In the genomic region with DNA sequence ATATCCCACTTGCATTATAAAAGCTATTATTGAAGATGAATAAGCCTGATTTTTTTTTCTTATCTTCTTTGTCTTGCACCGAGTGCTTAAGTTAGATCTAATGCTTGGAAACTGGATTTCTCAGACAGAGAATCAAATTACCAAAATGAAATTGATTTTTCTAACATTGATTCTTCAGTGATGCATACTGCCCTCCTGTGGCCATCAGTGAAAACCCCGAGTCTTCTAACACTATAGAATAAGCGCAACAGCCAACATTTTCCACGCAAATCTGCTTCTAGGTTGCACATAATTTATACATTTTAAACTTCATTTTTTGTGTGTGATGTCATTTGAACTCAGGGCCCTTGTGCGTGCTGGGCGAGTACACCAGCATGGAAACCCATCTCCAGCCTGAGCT, we compare ENCODE assay signal across 9 mouse cellular contexts. TPM values are rescaled to one million over a fixed set of nuclear protein-coding genes. Genes with fewer than 3 reads are reported as not detected.
DNase-seq lines count a peak whose midpoint lies in the region; ATAC-seq and TF ChIP-seq lines count a peak whose summit lies in the region.
"Had no signal": no experiment of that assay in that cellular context is flagged by ENCODE, and none has a peak within 500 bp of the region (broad histone marks: within the 10 kb centered on the region; RNA-seq: fewer than 3 reads in every experiment).

No protein-coding gene starts in this region.

- TF ChIP-seq POLR2A in lung, adult 2 months (IDR thresholded peaks at IDR 0.05; ENCODE audit: borderline replicate concordance, extremely low read depth, low read depth, low read length): no peak

- H3K4me1 ChIP-seq in forebrain, embryonic 15.5 days: no peaks in the 10 kb centered on the region
- no peaks in the 10 kb centered on the region for H3K4me1 ChIP-seq in forebrain, embryonic 10.5 days
- H3K4me1 ChIP-seq in lung, embryonic 15.5 days: no peaks in the 10 kb centered on the region
- H3K4me1 ChIP-seq in lung, adult 2 months (ENCODE audit: control insufficient read depth, insufficient read depth, low read length): no peaks in the 10 kb centered on the region
- peaks cover 3% of the 10 kb centered on the region; the same call in 1 of the 2 replicates for H3K4me1 ChIP-seq in midbrain, embryonic 15.5 days

- H3K9ac ChIP-seq in forebrain, embryonic 15.5 days (replicated peaks): no peak overlapping the region
- H3K9ac ChIP-seq in lung, embryonic 15.5 days: no peak overlapping the region
- H3K9ac ChIP-seq in midbrain, embryonic 15.5 days: no peak overlapping the region
- H3K9ac ChIP-seq: heart, embryonic 13.5 days had no signal

- H3K9me3 ChIP-seq in forebrain, embryonic 15.5 days: no peaks in the 10 kb centered on the region
- H3K9me3 ChIP-seq in forebrain, embryonic 10.5 days: no peaks in the 10 kb centered on the region
- H3K9me3 ChIP-seq in lung, embryonic 15.5 days: no peaks in the 10 kb centered on the region
- H3K9me3 ChIP-seq in midbrain, embryonic 15.5 days: no peaks in the 10 kb centered on the region
- H3K9me3 ChIP-seq: heart, embryonic 13.5 days had no signal

- DNase-seq in forebrain, embryonic 10.5 days (ENCODE audit: extremely low spot score, low spot score): no peak
- no peak for DNase-seq in lung, adult 2 months
- peak; percentile 25 for DNase-seq in ZHBTc4 (ENCODE audit: low read depth, low spot score)
- peak; percentile 29 for DNase-seq in forelimb bud, embryonic 11.5 days (ENCODE audit: low read depth, low spot score)

- peak; percentile 51; the same call in 1 of the 2 replicates for ATAC-seq in forebrain, embryonic 15.5 days (replicated peaks)
- peak; percentile 55; the same call in 1 of the 2 replicates for ATAC-seq in lung, embryonic 15.5 days (ENCODE audit: borderline replicate concordance, extremely low read depth, low FRiP score, low TSS enrichment)
- ATAC-seq in midbrain, embryonic 15.5 days (replicated peaks): peak; percentile 48; the same call in 1 of the 2 replicates
- ATAC-seq in erythroid progenitor cell, adult 5-6 weeks (replicated peaks; ENCODE audit: low FRiP score, poor library complexity, severe bottlenecking): no peak

- TF ChIP-seq CTCF in lung, adult 2 months (IDR thresholded peaks at IDR 0.05; ENCODE audit: insufficient read depth, low read length): no peak

- H3K4me3 ChIP-seq in forebrain, embryonic 15.5 days: no peak overlapping the region
- no peak overlapping the region for H3K4me3 ChIP-seq in forebrain, embryonic 10.5 days
- H3K4me3 ChIP-seq in lung, embryonic 15.5 days: no peak overlapping the region
- no peak overlapping the region for H3K4me3 ChIP-seq in lung, adult 2 months (replicated peaks; ENCODE audit: extremely low read depth, low read depth, low read length)
- H3K4me3 ChIP-seq in midbrain, embryonic 15.5 days: no peak overlapping the region
- H3K4me3 ChIP-seq: heart, embryonic 13.5 days had no signal

- no peak overlapping the region for H3K4me2 ChIP-seq in forebrain, embryonic 15.5 days (replicated peaks)
- H3K4me2 ChIP-seq in lung, embryonic 15.5 days: no peak overlapping the region
- no peak overlapping the region for H3K4me2 ChIP-seq in midbrain, embryonic 15.5 days
- H3K4me2 ChIP-seq: heart, embryonic 13.5 days had no signal

- peaks cover 16% of the 10 kb centered on the region for H3K36me3 ChIP-seq in forebrain, embryonic 15.5 days
- peaks cover 32% of the 10 kb centered on the region for H3K36me3 ChIP-seq in forebrain, embryonic 10.5 days (replicated peaks)
- H3K36me3 ChIP-seq in lung, embryonic 15.5 days: no peaks in the 10 kb centered on the region
- peaks cover 8% of the 10 kb centered on the region for H3K36me3 ChIP-seq in midbrain, embryonic 15.5 days (replicated peaks)
- H3K36me3 ChIP-seq: heart, embryonic 13.5 days had no signal

- peak overlapping the region; percentile 51; the same call in 1 of the 2 replicates for H3K27ac ChIP-seq in forebrain, embryonic 15.5 days (replicated peaks)
- H3K27ac ChIP-seq in forebrain, embryonic 10.5 days: no peak overlapping the region
- H3K27ac ChIP-seq in lung, embryonic 15.5 days: no peak overlapping the region
- no peak overlapping the region for H3K27ac ChIP-seq in midbrain, embryonic 15.5 days
- H3K27ac ChIP-seq: heart, embryonic 13.5 days had no signal

- no peaks in the 10 kb centered on the region for H3K27me3 ChIP-seq in forebrain, embryonic 15.5 days
- no peaks in the 10 kb centered on the region for H3K27me3 ChIP-seq in forebrain, embryonic 10.5 days (ENCODE audit: poor library complexity, severe bottlenecking)
- no peaks in the 10 kb centered on the region for H3K27me3 ChIP-seq in lung, embryonic 15.5 days
- H3K27me3 ChIP-seq in midbrain, embryonic 15.5 days (replicated peaks): no peaks in the 10 kb centered on the region
- H3K27me3 ChIP-seq: heart, embryonic 13.5 days had no signal

- WGBS in forebrain, embryonic 15.5 days: 39% methylated on average over 6 of the region's 6 CpGs
- WGBS in forebrain, embryonic 10.5 days: 59% methylated on average over 6 of the region's 6 CpGs
- WGBS in lung, embryonic 15.5 days: 38% methylated on average over 6 of the region's 6 CpGs
- WGBS in lung, adult 2 months: 31% methylated on average over 6 of the region's 6 CpGs
- 35% methylated on average over 6 of the region's 6 CpGs for WGBS in midbrain, embryonic 15.5 days

RNA-seq across cellular contexts. Expression of a gene that starts 20.3 kb away (rescaled TPM):
- polyA plus RNA-seq in forebrain, embryonic 15.5 days (2015; fragmentation: Nextera tagmentation; extraction: Ambion mirVana): 16.5 and 17.5 TPM in 2 replicates
- polyA plus RNA-seq in forebrain, embryonic 10.5 days (2016; fragmentation: Nextera tagmentation; extraction: Ambion mirVana): 9.0 and 10.5 TPM in 2 replicates
- polyA plus RNA-seq in lung, embryonic 15.5 days (2015; fragmentation: Nextera tagmentation; extraction: Ambion mirVana): 3.4 and 3.5 TPM in 2 replicates
- 0.58 and 0.76 TPM in 2 replicates for polyA plus RNA-seq in lung, adult 2 months (2012; rRNA removed)
- 20.7 and 22.5 TPM in 2 replicates for polyA plus RNA-seq in midbrain, embryonic 15.5 days (2015; fragmentation: Nextera tagmentation; extraction: Ambion mirVana)
- not detected in 2 replicates for total RNA-seq in erythroid progenitor cell, adult 5-6 weeks (2015; ENCODE audit: low replicate concordance)
- total RNA-seq in erythroid progenitor cell, adult 5-6 weeks (2017; ENCODE audit: low replicate concordance): not detected in 2 replicates

Comparison
In these comparisons a context has a peak if more than half of its experiments do, and no peak if none do; other contexts are left out.
1. DNase-seq: peak in ZHBTc4 (single experiment) and forelimb bud, embryonic 11.5 days (single experiment); none in forebrain, embryonic 10.5 days (single experiment) and lung, adult 2 months (single experiment).